Mouse (Mus musculus) C2C12 (cell line): ENCODE data around the gene Tmem82.

Experiments used
- CEBPB ChIP-seq: IDR thresholded peaks from one replicate; pipeline ENCODE4 v1.6.1; 2011; ENCODE audit warnings: low read depth, mild to moderate bottlenecking, control low read depth, moderate library complexity
- CTCF ChIP-seq: IDR thresholded peaks from one replicate; pipeline ENCODE4 v1.5.1; 2011; ENCODE audit not compliant: control insufficient read depth, insufficient read depth, insufficient read length
- FOSL1 ChIP-seq: IDR thresholded peaks from one replicate; pipeline ENCODE4 v1.8.0; 2011; ENCODE audit warnings: mild to moderate bottlenecking, low read length; ENCODE audit not compliant: poor library complexity, insufficient read depth, severe bottlenecking
- MAX ChIP-seq: IDR thresholded peaks from one replicate; pipeline ENCODE4 v1.6.1; 2011; ENCODE audit warnings: mild to moderate bottlenecking, control low read depth
- MYOD1 ChIP-seq: IDR thresholded peaks from one replicate; pipeline ENCODE4 v1.6.1; 2011; ENCODE audit warnings: low read depth; ENCODE audit not compliant: control insufficient read depth, insufficient read length
- MYOG ChIP-seq: IDR thresholded peaks from one replicate; pipeline ENCODE4 v1.6.1; 2011; ENCODE audit not compliant: control insufficient read depth, insufficient read length; ENCODE audit errors: extremely low read depth
- USF1 ChIP-seq: IDR thresholded peaks from one replicate; pipeline ENCODE4 v1.6.1; 2011; ENCODE audit warnings: low read depth, mild to moderate bottlenecking, control low read depth, moderate library complexity

DNA sequence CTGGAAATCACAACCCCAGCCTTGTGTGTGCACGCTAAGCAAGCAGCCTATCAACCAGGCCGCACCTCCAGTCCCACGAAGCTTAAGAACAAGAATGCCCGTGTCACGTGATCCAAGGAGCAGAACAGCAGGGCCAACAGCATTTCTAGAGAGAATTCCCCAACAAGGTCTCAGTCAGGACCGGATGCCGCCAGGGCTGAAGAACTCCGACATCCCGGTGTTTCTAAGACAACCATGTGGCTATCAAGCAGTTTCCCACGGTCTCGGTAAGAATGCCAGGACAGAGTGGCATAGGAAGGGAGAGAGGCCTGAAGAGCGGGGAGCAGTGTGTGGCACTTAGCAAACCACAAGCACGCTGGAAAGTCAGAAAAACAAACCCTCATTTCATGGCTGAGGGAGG lies 35.4 kb upstream of the Tmem82 start:
- TF ChIP-seq CTCF, result no peak
- no peak for TF ChIP-seq MAX
- no peak for TF ChIP-seq FOSL1
- TF ChIP-seq CEBPB, result no peak
- no peak for TF ChIP-seq USF1
- TF ChIP-seq MYOD1, result no peak
- TF ChIP-seq MYOG, result no peak
